In the genomic region with DNA sequence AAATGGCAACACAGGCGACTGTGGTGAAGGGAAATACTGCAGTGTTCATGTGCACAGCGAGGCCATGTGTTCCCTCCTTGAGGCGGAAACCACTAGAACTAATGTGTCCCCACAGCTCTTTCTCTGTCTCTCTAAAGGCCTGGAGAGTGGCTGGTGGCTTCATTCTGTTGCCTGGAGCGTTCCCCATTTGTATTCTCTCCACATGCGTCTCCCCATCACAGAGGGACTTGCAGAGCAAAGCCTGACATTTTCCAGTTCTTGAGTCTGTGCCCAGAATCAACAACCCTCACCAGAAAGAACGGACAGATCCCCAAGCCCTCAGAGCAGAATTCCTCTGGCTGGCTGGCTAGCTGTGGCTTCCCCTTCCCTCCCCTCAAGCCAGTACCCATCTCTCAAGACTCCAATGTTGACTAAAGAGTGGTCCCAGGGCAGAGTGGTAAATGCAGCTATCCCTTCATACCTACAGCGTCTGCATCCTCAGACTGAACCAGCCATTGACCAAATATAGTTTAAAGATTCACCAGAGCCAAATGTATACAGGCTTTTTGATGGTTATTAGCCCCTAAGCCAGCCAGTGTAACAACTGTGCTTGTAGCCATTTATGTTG, we compare ENCODE assay signal across 12 mouse cellular contexts.
DNase-seq lines count a peak whose midpoint lies in the region; ATAC-seq and TF ChIP-seq lines count a peak whose summit lies in the region.
"Had no signal": no experiment of that assay in that cellular context is flagged by ENCODE, and none has a peak within 500 bp of the region (broad histone marks: within the 10 kb centered on the region; RNA-seq: fewer than 3 reads in every experiment).

No protein-coding gene starts in this region.

- WGBS in hindbrain, embryonic 13.5 days, result 71% methylated on average over 7 of the region's 7 CpGs
- 86% methylated on average over 7 of the region's 7 CpGs for WGBS in hindbrain, embryonic 10.5 days
- WGBS in olfactory bulb, adult 2 months, result 66% methylated on average over 7 of the region's 7 CpGs

- no peak for TF ChIP-seq POLR2A in olfactory bulb, adult 2 months (IDR thresholded peaks at IDR 0.05; ENCODE audit: insufficient read depth, low read depth, low read length)

- no peaks in the 10 kb centered on the region for H3K27me3 ChIP-seq in hindbrain, embryonic 13.5 days
- H3K27me3 ChIP-seq in hindbrain, embryonic 10.5 days (ENCODE audit: insufficient read depth, poor library complexity, severe bottlenecking), result 0 out of 2 replicates have a peak, but pooled peaks cover 6% of the 10 kb centered on the region
- H3K27me3 ChIP-seq: limb, embryonic 12.5 days; lung, embryonic 15.5 days had no signal

- no peak overlapping the region for H3K4me2 ChIP-seq in hindbrain, embryonic 13.5 days
- H3K4me2 ChIP-seq: kidney, embryonic 15.5 days; limb, embryonic 12.5 days; lung, embryonic 15.5 days had no signal

- TF ChIP-seq CTCF in olfactory bulb, adult 2 months (IDR thresholded peaks at IDR 0.05; ENCODE audit: insufficient read depth, low read depth, low read length), result no peak

- H3K9ac ChIP-seq in hindbrain, embryonic 13.5 days, result no peak overlapping the region
- H3K9ac ChIP-seq: kidney, embryonic 15.5 days; limb, embryonic 12.5 days; lung, embryonic 15.5 days had no signal

- no peak for DNase-seq in hindbrain, embryonic 10.5 days (ENCODE audit: low spot score)
- peak; percentile 34 to 61 for DNase-seq in frontal cortex, postnatal 14 days (ENCODE audit: low spot score in 2 of 2)
- DNase-seq in layer of hippocampus, postnatal 14 days (ENCODE audit: low spot score in 2 of 2), result peak; percentile 50 to 86
- DNase-seq in MN1 (ENCODE audit: low spot score), result no peak
- DNase-seq in urinary bladder, postnatal 36 days (ENCODE audit: low spot score in 2 of 2), result no peak
- DNase-seq: gastrocnemius, postnatal 10 days; heart, postnatal 36 days had no signal

- no peak overlapping the region for H3K4me3 ChIP-seq in hindbrain, embryonic 13.5 days
- H3K4me3 ChIP-seq in hindbrain, embryonic 10.5 days, result no peak overlapping the region
- H3K4me3 ChIP-seq in olfactory bulb, adult 2 months (ENCODE audit: insufficient read depth, low read depth, low read length), result no peak overlapping the region
- H3K4me3 ChIP-seq: kidney, embryonic 15.5 days; limb, embryonic 12.5 days; lung, embryonic 15.5 days had no signal

- H3K36me3 ChIP-seq in hindbrain, embryonic 13.5 days, result no peaks in the 10 kb centered on the region
- no peaks in the 10 kb centered on the region for H3K36me3 ChIP-seq in hindbrain, embryonic 10.5 days
- H3K36me3 ChIP-seq: kidney, embryonic 15.5 days; limb, embryonic 12.5 days; lung, embryonic 15.5 days had no signal

- ATAC-seq in hindbrain, embryonic 13.5 days (ENCODE audit: low FRiP score), result peak; percentile 59

- no peaks in the 10 kb centered on the region; the same call in 1 of the 2 replicates for H3K4me1 ChIP-seq in hindbrain, embryonic 13.5 days (replicated peaks)
- H3K4me1 ChIP-seq in hindbrain, embryonic 10.5 days (replicated peaks), result peaks cover 8% of the 10 kb centered on the region
- H3K4me1 ChIP-seq in olfactory bulb, adult 2 months (ENCODE audit: control insufficient read depth, insufficient read depth, low read length), result peaks cover 3% of the 10 kb centered on the region; the same call in 1 of the 2 replicates
- H3K4me1 ChIP-seq: kidney, embryonic 15.5 days; limb, embryonic 12.5 days; lung, embryonic 15.5 days had no signal

- H3K9me3 ChIP-seq in hindbrain, embryonic 13.5 days, result no peaks in the 10 kb centered on the region
- H3K9me3 ChIP-seq in hindbrain, embryonic 10.5 days, result no peaks in the 10 kb centered on the region
- H3K9me3 ChIP-seq: kidney, embryonic 15.5 days; limb, embryonic 12.5 days; lung, embryonic 15.5 days had no signal

- peak overlapping the region; percentile 58; the same call in 1 of the 2 replicates for H3K27ac ChIP-seq in hindbrain, embryonic 13.5 days
- H3K27ac ChIP-seq in hindbrain, embryonic 10.5 days, result no peak overlapping the region
- peak overlapping the region; percentile 63 for H3K27ac ChIP-seq in olfactory bulb, adult 2 months (ENCODE audit: insufficient read depth, low read depth, low read length)
- H3K27ac ChIP-seq: kidney, embryonic 15.5 days; limb, embryonic 12.5 days; lung, embryonic 15.5 days had no signal

Comparison
In these comparisons a context has a peak if more than half of its experiments do, and no peak if none do; other contexts are left out.
1. DNase-seq: peak in frontal cortex, postnatal 14 days (2 of 2) and layer of hippocampus, postnatal 14 days (2 of 2); none in hindbrain, embryonic 10.5 days (single experiment), MN1 (single experiment) and urinary bladder, postnatal 36 days (0 of 2).